Mouse (Mus musculus): Measurements from ENCODE around the gene Ier2. TPM values are rescaled to one million over a fixed set of nuclear protein-coding genes. Genes with fewer than 3 reads are reported as not detected.

Ier2 gene
- polyA plus RNA-seq (2015; fragmentation: Illumina TruSeq; extraction: RNeasy Lipid Tissue Mini Kit (QIAGEN cat#74804); ENCODE audit: insufficient read depth, low replicate concordance): 6.3 TPM

GRCm38 (mm10) chr8:84662581-84663065 is at the start of gene Ier2:
Gene Ier2, minus strand, starts transcription at chr8:84662852.

GRCm38 (mm10) chr8:84700941-84701911 is 38.6 kb upstream of the Ier2 start, which contains the start of gene Lyl1:
Gene Lyl1, plus strand, starts transcription at chr8:84701457.

GRCm38 (mm10) chr8:84687705-84688100 is 25.1 kb upstream of the Ier2 start, which contains the start of gene Nacc1:
Gene Nacc1, minus strand, starts transcription at chr8:84687862.

GRCm38 (mm10) chr8:84686191-84687002 is 23.7 kb upstream of the Ier2 start, which contains the start of gene Trmt1:
Gene Trmt1, plus strand, starts transcription at chr8:84686307.

Other genes starting within 250 kb of the Ier2 start
- gene Trmt1, start 23.5 kb upstream of the Ier2 start, polyA plus RNA-seq (2015; fragmentation: Illumina TruSeq; extraction: RNeasy Lipid Tissue Mini Kit (QIAGEN cat#74804); ENCODE audit: insufficient read depth, low replicate concordance): 68.9 TPM
- 21.1 TPM for gene Nacc1, start 25.0 kb upstream of the Ier2 start, polyA plus RNA-seq (2015; fragmentation: Illumina TruSeq; extraction: RNeasy Lipid Tissue Mini Kit (QIAGEN cat#74804); ENCODE audit: insufficient read depth, low replicate concordance)
- gene Lyl1, start 38.6 kb upstream of the Ier2 start, polyA plus RNA-seq (2015; fragmentation: Illumina TruSeq; extraction: RNeasy Lipid Tissue Mini Kit (QIAGEN cat#74804); ENCODE audit: insufficient read depth, low replicate concordance): 8.5 TPM
- 3.2 TPM for gene G430095P16Rik, start 60.2 kb upstream of the Ier2 start, polyA plus RNA-seq (2015; fragmentation: Illumina TruSeq; extraction: RNeasy Lipid Tissue Mini Kit (QIAGEN cat#74804); ENCODE audit: insufficient read depth, low replicate concordance)
- gene Nfix, start 137.5 kb upstream of the Ier2 start, polyA plus RNA-seq (2015; fragmentation: Illumina TruSeq; extraction: RNeasy Lipid Tissue Mini Kit (QIAGEN cat#74804); ENCODE audit: insufficient read depth, low replicate concordance): 5.1 TPM
- gene Dand5, start 160.0 kb upstream of the Ier2 start, polyA plus RNA-seq (2015; fragmentation: Illumina TruSeq; extraction: RNeasy Lipid Tissue Mini Kit (QIAGEN cat#74804); ENCODE audit: insufficient read depth, low replicate concordance): 3.8 TPM
- 5.4 TPM for gene Gadd45gip1, start 168.7 kb upstream of the Ier2 start, polyA plus RNA-seq (2015; fragmentation: Illumina TruSeq; extraction: RNeasy Lipid Tissue Mini Kit (QIAGEN cat#74804); ENCODE audit: insufficient read depth, low replicate concordance)
- 62.4 TPM for gene Rad23a, start 177.8 kb upstream of the Ier2 start, polyA plus RNA-seq (2015; fragmentation: Illumina TruSeq; extraction: RNeasy Lipid Tissue Mini Kit (QIAGEN cat#74804); ENCODE audit: insufficient read depth, low replicate concordance)
- 968 TPM for gene Calr, start 184.1 kb upstream of the Ier2 start, polyA plus RNA-seq (2015; fragmentation: Illumina TruSeq; extraction: RNeasy Lipid Tissue Mini Kit (QIAGEN cat#74804); ENCODE audit: insufficient read depth, low replicate concordance)
- 37.0 TPM for gene Farsa, start 194.1 kb upstream of the Ier2 start, polyA plus RNA-seq (2015; fragmentation: Illumina TruSeq; extraction: RNeasy Lipid Tissue Mini Kit (QIAGEN cat#74804); ENCODE audit: insufficient read depth, low replicate concordance)
- gene Syce2, start 209.3 kb upstream of the Ier2 start, polyA plus RNA-seq (2015; fragmentation: Illumina TruSeq; extraction: RNeasy Lipid Tissue Mini Kit (QIAGEN cat#74804); ENCODE audit: insufficient read depth, low replicate concordance): 12.6 TPM
- gene Gcdh, start 231.1 kb upstream of the Ier2 start, polyA plus RNA-seq (2015; fragmentation: Illumina TruSeq; extraction: RNeasy Lipid Tissue Mini Kit (QIAGEN cat#74804); ENCODE audit: insufficient read depth, low replicate concordance): 24.2 TPM
- 6.7 TPM for gene Klf1, start 239.1 kb upstream of the Ier2 start, polyA plus RNA-seq (2015; fragmentation: Illumina TruSeq; extraction: RNeasy Lipid Tissue Mini Kit (QIAGEN cat#74804); ENCODE audit: insufficient read depth, low replicate concordance)
- 49.3 TPM for gene Dnase2a, start 245.7 kb upstream of the Ier2 start, polyA plus RNA-seq (2015; fragmentation: Illumina TruSeq; extraction: RNeasy Lipid Tissue Mini Kit (QIAGEN cat#74804); ENCODE audit: insufficient read depth, low replicate concordance)

Measured in spleen, adult 10 weeks (tissue).